Mouse (Mus musculus) hindbrain, embryonic 11.5 days (tissue): ENCODE measurements at regions not wholly inside any gene's neighbourhood (a gene's known extent, or its start where the extent isn't known, plus 50 kb on each side); places are given as distances from the start of the nearest gene placed in this dataset.

Experiments used
- ATAC-seq: fragments of 200-750 bp; cut with Nextera tagmentation; 2 replicates; pipeline ENCODE4 v1.8.0; 2017; ENCODE audit warnings: mild to moderate bottlenecking, moderate TSS enrichment, moderate library complexity; ENCODE audit not compliant: low FRiP score
- DNase-seq: peaks from one replicate; pipeline ENCODE4 v3.0.0-alpha.2; 2015; ENCODE audit warnings: low spot score
- H3K27ac ChIP-seq: fragments of 300-500 bp; sonication (generic); 2 replicates; pipeline ENCODE4 v1.5.1; 2014; ENCODE audit warnings: mild to moderate bottlenecking, low read depth, low read length
- H3K27me3 ChIP-seq: fragments of 300-500 bp; sonication (generic); 2 replicates; pipeline ENCODE4 v1.6.1; 2014; ENCODE audit warnings: mild to moderate bottlenecking, low read length, moderate library complexity, mixed read lengths; ENCODE audit not compliant: control insufficient read depth, insufficient read depth
- H3K36me3 ChIP-seq: fragments of 300-500 bp; sonication (generic); 2 replicates; pipeline ENCODE4 v1.6.1; 2014; ENCODE audit warnings: mild to moderate bottlenecking, low read length, moderate library complexity, mixed read lengths; ENCODE audit not compliant: control insufficient read depth, insufficient read depth
- H3K4me1 ChIP-seq: fragments of 300-500 bp; sonication (generic); replicated peaks from 2 replicates; pipeline ENCODE4 v1.6.1; 2014; ENCODE audit warnings: low read length, mixed read lengths; ENCODE audit not compliant: control insufficient read depth, insufficient read depth
- H3K4me2 ChIP-seq: fragments of 300-500 bp; sonication (generic); replicated peaks from 2 replicates; pipeline ENCODE4 v1.6.1; 2014; ENCODE audit warnings: mild to moderate bottlenecking, low read depth, low read length
- H3K4me3 ChIP-seq: fragments of 300-500 bp; sonication (generic); 2 replicates; pipeline ENCODE4 v1.5.1; 2014; ENCODE audit warnings: low read depth, low read length
- H3K9ac ChIP-seq: fragments of 300-500 bp; sonication (generic); 2 replicates; pipeline ENCODE4 v1.6.1; 2014; ENCODE audit warnings: low read depth, low read length
- H3K9me3 ChIP-seq: fragments of 300-500 bp; sonication (generic); 2 replicates; pipeline ENCODE4 v1.6.1; 2016; ENCODE audit warnings: low read length; ENCODE audit not compliant: control insufficient read depth
- WGBS: fragments of 180-500 bp; shearing (Covaris S2); extraction: QIAGEN DNeasy Blood & Tissue Kit; methylation state at CpG from one replicate; pipeline ENCODE4 v1.1.7; 2014; 5-methylcytosine and 5-hydroxymethylcytosine counted together

- Histone ChIP-seq H3K4me2 (no peak overlapping the region), H3K4me1 (no peaks in the 10 kb centered on the region), H3K9me3 (no peaks in the 10 kb centered on the region), H3K27me3 (no peaks in the 10 kb centered on the region), H3K27ac (0 out of 2 replicates have a peak overlapping the region, but pooled peaks have one; percentile 18), H3K4me3 (no peak overlapping the region), H3K36me3 (no peaks in the 10 kb centered on the region), H3K9ac (no peak overlapping the region)
- ATAC-seq (peak; percentile 60), DNase-seq (peak; percentile 44)
- 49% methylated on average over 10 of the region's 10 CpGs for WGBS
These were observed 66.5 kb downstream of the Nmur2 start for GRCm38 (mm10) chr11:55974224-55974875.

- DNase-seq (no peak), ATAC-seq (no peak)
- Histone ChIP-seq H3K4me2 (no peak overlapping the region), H3K27me3 (no peaks in the 10 kb centered on the region), H3K9me3 (no peaks in the 10 kb centered on the region), H3K4me3 (no peak overlapping the region), H3K9ac (no peak overlapping the region), H3K36me3 (no peaks in the 10 kb centered on the region), H3K27ac (no peak overlapping the region), H3K4me1 (no peaks in the 10 kb centered on the region)
These were observed 74.2 kb downstream of the Nmur2 start for GRCm38 (mm10) chr11:55966580-55966979.

- 4% methylated on average over 1 of the region's 1 CpGs for WGBS
- no peaks in the 10 kb centered on the region for H3K9me3 ChIP-seq
- no peak for ATAC-seq
- no peaks in the 10 kb centered on the region for H3K36me3 ChIP-seq
- no peak overlapping the region for H3K4me3 ChIP-seq
- H3K9ac ChIP-seq: no peak overlapping the region
- H3K4me1 ChIP-seq: no peaks in the 10 kb centered on the region
- H3K27me3 ChIP-seq: no peaks in the 10 kb centered on the region
- H3K4me2 ChIP-seq: no peak overlapping the region
- no peak overlapping the region for H3K27ac ChIP-seq
- no peak for DNase-seq
These were observed 82.4 kb downstream of the Nmur2 start for GRCm38 (mm10) chr11:55958372-55958771.

- Histone ChIP-seq H3K4me3 (no peak overlapping the region), H3K27ac (no peak overlapping the region), H3K4me1 (no peaks in the 10 kb centered on the region), H3K36me3 (no peaks in the 10 kb centered on the region), H3K27me3 (no peaks in the 10 kb centered on the region), H3K9me3 (no peaks in the 10 kb centered on the region), H3K9ac (no peak overlapping the region), H3K4me2 (no peak overlapping the region)
- 47% methylated on average over 2 of the region's 2 CpGs for WGBS
- DNase-seq (no peak), ATAC-seq (no peak)
These were observed 83.5 kb downstream of the Nmur2 start for GRCm38 (mm10) chr11:55957355-55957754.

- no peaks in the 10 kb centered on the region for H3K36me3 ChIP-seq
- H3K4me2 ChIP-seq: no peak overlapping the region
- H3K27ac ChIP-seq: no peak overlapping the region
- no peak overlapping the region for H3K4me3 ChIP-seq
- ATAC-seq (no peak), DNase-seq (no peak)
- no peaks in the 10 kb centered on the region for H3K4me1 ChIP-seq
- WGBS: 9% methylated on average over 2 of the region's 2 CpGs
- no peaks in the 10 kb centered on the region for H3K9me3 ChIP-seq
- no peak overlapping the region for H3K9ac ChIP-seq
- no peaks in the 10 kb centered on the region for H3K27me3 ChIP-seq
These were observed 87.1 kb downstream of the Nmur2 start for GRCm38 (mm10) chr11:55953696-55954095.

GRCm38 (mm10) chr11:55949596-55949995 lies 91.2 kb downstream of the Nmur2 start:
- DNase-seq: no peak
- Histone ChIP-seq H3K27me3 (no peaks in the 10 kb centered on the region), H3K9me3 (no peaks in the 10 kb centered on the region), H3K4me3 (no peak overlapping the region), H3K4me1 (no peaks in the 10 kb centered on the region), H3K4me2 (no peak overlapping the region), H3K27ac (no peak overlapping the region), H3K9ac (no peak overlapping the region), H3K36me3 (no peaks in the 10 kb centered on the region)
- 76% methylated on average over 3 of the region's 3 CpGs for WGBS
- ATAC-seq: no peak

- no peak for DNase-seq
- Histone ChIP-seq H3K27ac (no peak overlapping the region), H3K36me3 (no peaks in the 10 kb centered on the region), H3K4me2 (no peak overlapping the region), H3K9me3 (no peaks in the 10 kb centered on the region), H3K27me3 (no peaks in the 10 kb centered on the region), H3K4me3 (no peak overlapping the region), H3K9ac (no peak overlapping the region), H3K4me1 (no peaks in the 10 kb centered on the region)
- no peak for ATAC-seq
- WGBS: 28% methylated on average over 9 of the region's 9 CpGs
These were observed 94.1 kb downstream of the Nmur2 start for GRCm38 (mm10) chr11:55946629-55947240.

GRCm38 (mm10) chr11:55946028-55946427 lies 94.8 kb downstream of the Nmur2 start:
- H3K4me2 ChIP-seq: no peak overlapping the region
- ATAC-seq (no peak), DNase-seq (no peak)
- no peaks in the 10 kb centered on the region for H3K9me3 ChIP-seq
- H3K4me1 ChIP-seq: no peaks in the 10 kb centered on the region
- H3K36me3 ChIP-seq: no peaks in the 10 kb centered on the region
- no peak overlapping the region for H3K27ac ChIP-seq
- H3K4me3 ChIP-seq: no peak overlapping the region
- H3K27me3 ChIP-seq: no peaks in the 10 kb centered on the region
- WGBS: 67% methylated on average over 3 of the region's 3 CpGs
- no peak overlapping the region for H3K9ac ChIP-seq

GRCm38 (mm10) chr11:55939983-55940382 lies 100.8 kb downstream of the Nmur2 start:
- Histone ChIP-seq H3K9ac (no peak overlapping the region), H3K4me2 (no peak overlapping the region), H3K4me3 (no peak overlapping the region), H3K27ac (no peak overlapping the region), H3K4me1 (no peaks in the 10 kb centered on the region), H3K9me3 (no peaks in the 10 kb centered on the region), H3K36me3 (no peaks in the 10 kb centered on the region), H3K27me3 (no peaks in the 10 kb centered on the region)
- DNase-seq (no peak), ATAC-seq (no peak)
- 84% methylated on average over 2 of the region's 2 CpGs for WGBS
